Mouse (Mus musculus) myocyte (in vitro differentiated cells): ENCODE results near the gene Gm45713. TPM values are rescaled to one million over a fixed set of nuclear protein-coding genes. Genes with fewer than 3 reads are reported as not detected.
"Not testable (repeated sequence)": the region's sequence is repeated elsewhere in the genome, so short reads cannot be mapped to it uniquely, and the experiment has no call there.

Experiments used
- H3K27me3 ChIP-seq: one replicate; pipeline ENCODE4 v1.6.1; 2011; ENCODE audit not compliant: control insufficient read depth, insufficient read depth, insufficient read length
- H3K36me3 ChIP-seq: one replicate; pipeline ENCODE4 v1.6.1; 2011; ENCODE audit not compliant: control insufficient read depth, insufficient read depth
- H3K4me2 ChIP-seq: one replicate; pipeline ENCODE4 v1.6.1; 2011; ENCODE audit warnings: low read depth, control low read depth
- H3K4me3 ChIP-seq: one replicate; pipeline ENCODE4 v1.5.1; 2011; ENCODE audit warnings: mild to moderate bottlenecking, control low read depth, moderate library complexity
- H3K79me2 ChIP-seq: one replicate; pipeline ENCODE4 v1.6.1; 2011; ENCODE audit not compliant: control insufficient read depth, insufficient read depth
- H3ac ChIP-seq: one replicate; pipeline ENCODE4 v1.6.1; 2011; ENCODE audit not compliant: control insufficient read depth, insufficient read length
- CEBPB ChIP-seq: IDR thresholded peaks from 2 replicates; pipeline ENCODE4 v1.6.1; 2011; ENCODE audit warnings: mild to moderate bottlenecking, moderate library complexity; ENCODE audit not compliant: poor library complexity, insufficient read depth, severe bottlenecking
- E2F4 ChIP-seq: IDR thresholded peaks from one replicate; pipeline ENCODE4 v1.6.1; 2011; ENCODE audit warnings: mild to moderate bottlenecking, control low read depth, moderate library complexity; ENCODE audit not compliant: insufficient read depth
- MAX ChIP-seq: IDR thresholded peaks from one replicate; pipeline ENCODE4 v1.6.1; 2011; ENCODE audit warnings: low read depth, mild to moderate bottlenecking, control low read depth
- MYOD1 ChIP-seq, 3 experiments: IDR thresholded peaks; one replicate each; pipeline ENCODE4 v1.6.1; 2011; ENCODE audit warnings: control low read depth in 2 of 3, low read depth in 2 of 3, mild to moderate bottlenecking in 2 of 3, moderate library complexity in 1 of 3; ENCODE audit not compliant: insufficient read length in 2 of 3, control insufficient read depth in 1 of 3
- MYOG ChIP-seq, 3 experiments: IDR thresholded peaks; one replicate each; pipeline ENCODE4 v1.6.1; 2011; ENCODE audit warnings: control low read depth in 2 of 3, low read depth in 2 of 3, mild to moderate bottlenecking in 2 of 3; ENCODE audit not compliant: insufficient read length in 2 of 3, control insufficient read depth in 1 of 3, insufficient read depth in 1 of 3
- POLR2A ChIP-seq: IDR thresholded peaks from one replicate; pipeline ENCODE4 v1.6.1; 2011; ENCODE audit warnings: low read depth, mild to moderate bottlenecking, control low read depth, moderate library complexity; ENCODE audit not compliant: insufficient read length
- POLR2AphosphoS2 ChIP-seq: IDR thresholded peaks from one replicate; pipeline ENCODE4 v1.6.1; 2011; ENCODE audit warnings: low read depth, control low read depth; ENCODE audit not compliant: insufficient read length
- REST ChIP-seq: IDR thresholded peaks from one replicate; pipeline ENCODE4 v1.6.1; 2011; ENCODE audit warnings: mild to moderate bottlenecking, control low read depth, moderate library complexity; ENCODE audit not compliant: insufficient read depth, insufficient read length
- SRF ChIP-seq: IDR thresholded peaks from one replicate; pipeline ENCODE4 v1.6.1; 2011; ENCODE audit warnings: low read depth; ENCODE audit not compliant: control insufficient read depth, insufficient read length
- TCF12 ChIP-seq: IDR thresholded peaks from one replicate; pipeline ENCODE4 v1.6.1; 2011; ENCODE audit warnings: mild to moderate bottlenecking, control low read depth; ENCODE audit not compliant: poor library complexity, insufficient read depth, severe bottlenecking
- TCF3 ChIP-seq: IDR thresholded peaks from one replicate; pipeline ENCODE4 v1.6.1; 2011; ENCODE audit warnings: low read depth, control low read depth; ENCODE audit not compliant: insufficient read length
- USF1 ChIP-seq: IDR thresholded peaks from one replicate; pipeline ENCODE4 v1.6.1; 2011; ENCODE audit warnings: low read depth, mild to moderate bottlenecking, control low read depth, moderate library complexity
- polyA plus RNA-seq: library from polyadenylated mRNA; unstranded; fragments of >200 nt; fragmentation: generic; extraction: Trizol; gene quantifications from one replicate; pipeline ENCODE4 v1.2.1, GENCODE M21; 2012; ENCODE audit warnings: missing spikeins

Gene Gm45713
- polyA plus RNA-seq, 1 experiment: 3.6 TPM

- TF ChIP-seq POLR2A (peak; percentile 38), POLR2AphosphoS2 (peak; percentile 76), TCF3 (no peak), MYOD1 (IDR thresholded peaks at IDR 0.05; ENCODE audit: control insufficient read depth in 1 of 3, insufficient read length in 2 of 3, low read depth in 2 of 3) (no peak)
- H3K36me3 ChIP-seq: peaks cover 40% of the 10 kb centered on the region
These were observed 9.7 kb downstream of the Gm45713 start for GRCm38 (mm10) chr7:45126147-45126843.

GRCm38 (mm10) chr7:45125649-45126048 is 10.4 kb downstream of the Gm45713 start:
- Histone ChIP-seq H3K4me2 (peak overlapping the region; percentile 99), H3K79me2 (peaks cover 44% of the 10 kb centered on the region), H3K4me3 (peak overlapping the region; percentile 81), H3K36me3 (peaks cover 46% of the 10 kb centered on the region), H3ac (peak overlapping the region; percentile 63)
- not testable (repeated sequence) for H3K27me3 ChIP-seq

More at GRCm38 (mm10) chr7:45126147-45126843, 9.7 kb downstream of the Gm45713 start:
- H3K4me2 ChIP-seq: peak overlapping the region; percentile 99
- H3K27me3 ChIP-seq: no peaks in the 10 kb centered on the region
- peak overlapping the region; percentile 63 for H3ac ChIP-seq
- peaks cover 44% of the 10 kb centered on the region for H3K79me2 ChIP-seq
- H3K4me3 ChIP-seq: peak overlapping the region; percentile 81

GRCm38 (mm10) chr7:45125144-45125600 is 10.9 kb downstream of the Gm45713 start:
- Histone ChIP-seq H3ac (no peak overlapping the region), H3K79me2 (peaks cover 44% of the 10 kb centered on the region), H3K36me3 (peaks cover 51% of the 10 kb centered on the region), H3K27me3 (no peaks in the 10 kb centered on the region), H3K4me2 (peak overlapping the region; percentile 77), H3K4me3 (peak overlapping the region; percentile 81)
- TF ChIP-seq REST (no peak), USF1 (no peak), POLR2AphosphoS2 (peak; percentile 75)

- Histone ChIP-seq H3K79me2 (peaks cover 44% of the 10 kb centered on the region), H3K4me2 (peak within 1 kb of the TSS; percentile 94), H3K4me3 (peak within 1 kb of the TSS; percentile 81), H3ac (peak within 1 kb of the TSS; percentile 84), H3K36me3 (peaks cover 56% of the 10 kb centered on the region), H3K27me3 (no peaks in the 10 kb centered on the region)
- TF ChIP-seq POLR2AphosphoS2 (peak; percentile 99), SRF (no peak), REST (no peak), USF1 (peak; percentile 95), POLR2A (peak; percentile 95), TCF12 (no peak), MYOD1 (IDR thresholded peaks at IDR 0.05; ENCODE audit: control insufficient read depth in 1 of 3, insufficient read length in 2 of 3, low read depth in 2 of 3) (peak in 1 of 3 experiments; percentile 47), MAX (peak; percentile 92), CEBPB (no peak), E2F4 (peak; percentile 43), TCF3 (no peak), MYOG (IDR thresholded peaks at IDR 0.05; ENCODE audit: control insufficient read depth in 1 of 3, insufficient read depth in 1 of 3, insufficient read length in 2 of 3, low read depth in 2 of 3) (no peak)
These were observed 11.5 kb downstream of the Gm45713 start, which contains the start of gene Rps11 for GRCm38 (mm10) chr7:45124224-45125143. TSS of gene Rps11 (minus strand) at chr7:45124439.

GRCm38 (mm10) chr7:45123186-45123570 is 12.9 kb downstream of the Gm45713 start:
- no peaks in the 10 kb centered on the region for H3K27me3 ChIP-seq

More at GRCm38 (mm10) chr7:45123186-45123570, 12.9 kb downstream of the Gm45713 start:
- H3K79me2 ChIP-seq: peaks cover 41% of the 10 kb centered on the region
- peak overlapping the region; percentile 81 for H3K4me3 ChIP-seq
- peak overlapping the region; percentile 84 for H3ac ChIP-seq
- TF ChIP-seq E2F4: no peak
- TF ChIP-seq POLR2A: peak; percentile 16
- no peak for TF ChIP-seq REST
- no peak for TF ChIP-seq MAX
- TF ChIP-seq TCF3: no peak
- H3K4me2 ChIP-seq: peak overlapping the region; percentile 94
- peaks cover 59% of the 10 kb centered on the region for H3K36me3 ChIP-seq
